Mouse (Mus musculus): ENCODE data around the gene Lhcgr. TPM values are rescaled to one million over a fixed set of nuclear protein-coding genes. Genes with fewer than 3 reads are reported as not detected.

Lhcgr gene
- polyA plus RNA-seq, 1 experiment from 2014 or later, result not detected

Other genes starting within 250 kb of the Lhcgr start
- 6.4 and 6.5 TPM in 2 replicates for gene Ston1, start 194.3 kb downstream of the Lhcgr start, polyA plus RNA-seq (2015; fragmentation: Nextera tagmentation; extraction: Ambion mirVana)
- not detected in 2 replicates for gene Gtf2a1l, start 123.3 kb downstream of the Lhcgr start, polyA plus RNA-seq (2015; fragmentation: Nextera tagmentation; extraction: Ambion mirVana)

Data from heart, embryonic 13.5 days (tissue).